Mouse (Mus musculus) forebrain, embryonic 11.5 days (tissue): Measurements from ENCODE around the gene Emp3. TPM values are rescaled to one million over a fixed set of nuclear protein-coding genes. Genes with fewer than 3 reads are reported as not detected.

Experiments
- ATAC-seq: fragments of 200-750 bp; cut with Nextera tagmentation; replicated peaks from 2 replicates; pipeline ENCODE4 v1.8.0; 2017; ENCODE audit warnings: moderate TSS enrichment; ENCODE audit not compliant: low FRiP score
- DNase-seq: peaks from one replicate; pipeline ENCODE4 v3.0.0-alpha.2; 2017; ENCODE audit warnings: low spot score
- H3K27ac ChIP-seq: fragments of 300-500 bp; sonication (generic); 2 replicates; pipeline ENCODE4 v1.5.1; 2014; ENCODE audit warnings: low read depth, low read length
- H3K27me3 ChIP-seq: fragments of 300-500 bp; sonication (generic); 2 replicates; pipeline ENCODE4 v1.6.1; 2014; ENCODE audit warnings: mild to moderate bottlenecking, low read length, mixed read lengths; ENCODE audit not compliant: control insufficient read depth, insufficient read depth
- H3K36me3 ChIP-seq: fragments of 300-500 bp; sonication (generic); 2 replicates; pipeline ENCODE4 v1.6.1; 2014; ENCODE audit warnings: mild to moderate bottlenecking, low read length, moderate library complexity, mixed read lengths; ENCODE audit not compliant: control insufficient read depth, insufficient read depth
- H3K4me1 ChIP-seq: fragments of 300-500 bp; sonication (generic); replicated peaks from 2 replicates; pipeline ENCODE4 v1.6.1; 2014; ENCODE audit warnings: low read length, mixed read lengths; ENCODE audit not compliant: control insufficient read depth, insufficient read depth
- H3K4me2 ChIP-seq: fragments of 300-500 bp; sonication (generic); 2 replicates; pipeline ENCODE4 v1.6.1; 2014; ENCODE audit warnings: low read depth, mild to moderate bottlenecking, low read length, moderate library complexity, mixed read lengths; ENCODE audit not compliant: severe bottlenecking
- H3K4me3 ChIP-seq: fragments of 300-500 bp; sonication (generic); 2 replicates; pipeline ENCODE4 v1.5.1; 2014; ENCODE audit warnings: low read depth, low read length
- H3K9ac ChIP-seq: fragments of 300-500 bp; sonication (generic); 2 replicates; pipeline ENCODE4 v1.6.1; 2014; ENCODE audit warnings: low read length
- H3K9me3 ChIP-seq: fragments of 300-500 bp; sonication (generic); 2 replicates; pipeline ENCODE4 v1.6.1; 2016; ENCODE audit warnings: low read length, mixed read lengths; ENCODE audit not compliant: control insufficient read depth
- WGBS: fragments of 180-500 bp; shearing (Covaris S2); extraction: QIAGEN DNeasy Blood & Tissue Kit; methylation state at CpG from one replicate; pipeline ENCODE4 v1.1.7; 2014; 5-methylcytosine and 5-hydroxymethylcytosine counted together
- polyA plus RNA-seq: library from polyadenylated mRNA; unstranded; fragments of >200 nt; fragmentation: Nextera tagmentation; extraction: Ambion mirVana; gene quantifications from 2 replicates; pipeline ENCODE4 v1.2.1, GENCODE M21; 2014

Gene Emp3
- polyA plus RNA-seq, 1 experiment from 2014 or later: 15.2 TPM

- H3K27me3 ChIP-seq: peaks cover 48% of the 10 kb centered on the region
- no peak overlapping the region for H3K27ac ChIP-seq
- peak overlapping the region; percentile 10; the same call in 1 of the 2 replicates for H3K9ac ChIP-seq
- no peak for DNase-seq
- 3% methylated on average over 13 of the region's 14 CpGs for WGBS
- no peak for ATAC-seq
- no peak overlapping the region; the same call in 1 of the 2 replicates for H3K4me2 ChIP-seq
- peaks cover 23% of the 10 kb centered on the region for H3K4me1 ChIP-seq
- H3K9me3 ChIP-seq: no peaks in the 10 kb centered on the region
- H3K36me3 ChIP-seq: no peaks in the 10 kb centered on the region
- no peak overlapping the region for H3K4me3 ChIP-seq
Measured at GRCm38 (mm10) chr7:45869787-45870186, 51.4 kb downstream of the Emp3 start.

GRCm38 (mm10) chr7:45869107-45869670 lies 52.0 kb downstream of the Emp3 start:
- Histone ChIP-seq H3K9ac (peak overlapping the region; percentile 10; the same call in 1 of the 2 replicates), H3K4me1 (peaks cover 23% of the 10 kb centered on the region), H3K27ac (no peak overlapping the region), H3K4me2 (no peak overlapping the region), H3K4me3 (no peak overlapping the region), H3K9me3 (no peaks in the 10 kb centered on the region), H3K27me3 (peaks cover 48% of the 10 kb centered on the region), H3K36me3 (no peaks in the 10 kb centered on the region)
- no peak for DNase-seq
- no peak for ATAC-seq
- WGBS: 19% methylated on average over 8 of the region's 8 CpGs

Other genes starting within 250 kb of the Emp3 start
- 0.41 TPM in 1 of 2 replicates, not detected in the other for gene Ntn5, start 237.4 kb downstream of the Emp3 start, polyA plus RNA-seq
- 0.39 and 0.52 TPM in 2 replicates for gene Sec1, start 227.0 kb downstream of the Emp3 start, polyA plus RNA-seq
- gene Car11, start 221.6 kb downstream of the Emp3 start, polyA plus RNA-seq: 3.6 and 4.1 TPM in 2 replicates
- gene Dbp, start 216.3 kb downstream of the Emp3 start, polyA plus RNA-seq: 2.9 and 3.3 TPM in 2 replicates
- 936 and 958 TPM in 2 replicates for gene Rpl18, start 205.9 kb downstream of the Emp3 start, polyA plus RNA-seq
- 27.0 and 27.9 TPM in 2 replicates for gene Sphk2, start 203.4 kb downstream of the Emp3 start, polyA plus RNA-seq
- gene Fam83e, start 200.2 kb downstream of the Emp3 start, polyA plus RNA-seq: 0.80 and 1.2 TPM in 2 replicates
- not detected in 2 replicates for gene Spaca4, start 195.6 kb downstream of the Emp3 start, polyA plus RNA-seq
- gene Lmtk3, start 137.7 kb downstream of the Emp3 start, polyA plus RNA-seq: 5.2 and 6.6 TPM in 2 replicates
- gene Sult2b1, start 136.7 kb downstream of the Emp3 start, polyA plus RNA-seq: 1.4 and 1.6 TPM in 2 replicates
- 194 and 207 TPM in 2 replicates for gene Cyth2, start 106.8 kb downstream of the Emp3 start, polyA plus RNA-seq
- 0.37 and 0.45 TPM in 2 replicates for gene Kcnj14, start 96.6 kb downstream of the Emp3 start, polyA plus RNA-seq
- gene Grwd1, start 90.5 kb downstream of the Emp3 start, polyA plus RNA-seq: 84.8 and 88.2 TPM in 2 replicates
- gene Kdelr1, start 48.6 kb downstream of the Emp3 start, polyA plus RNA-seq: 68.3 and 69.4 TPM in 2 replicates
- gene Grin2d, start 43.0 kb downstream of the Emp3 start, polyA plus RNA-seq: 0.16 and 0.31 TPM in 2 replicates
- gene Syngr4, start 24.7 kb downstream of the Emp3 start, polyA plus RNA-seq: 1.1 and 2.1 TPM in 2 replicates
- 2.6 and 3.2 TPM in 2 replicates for gene Tmem143, start 24.5 kb downstream of the Emp3 start, polyA plus RNA-seq
- gene Ccdc114, start 2.7 kb upstream of the Emp3 start, polyA plus RNA-seq: 2.4 and 3.1 TPM in 2 replicates
- gene Abcc6, start 108.9 kb upstream of the Emp3 start, polyA plus RNA-seq: 0.15 and 0.20 TPM in 2 replicates
- 20.2 TPM in 2 replicates for gene Nomo1, start 112.3 kb upstream of the Emp3 start, polyA plus RNA-seq
- gene Kcnj11, start 179.4 kb upstream of the Emp3 start, polyA plus RNA-seq: 0.20 and 0.48 TPM in 2 replicates